Mouse (Mus musculus) embryonic fibroblast, embryonic 13.5 days (primary cell): ENCODE data around the gene Meox2.

ENCODE experiments used
- CTCF ChIP-seq: IDR thresholded peaks from 2 replicates; pipeline ENCODE4 v1.5.1; 2011; ENCODE audit warnings: mild to moderate bottlenecking, control low read depth, low read length, moderate library complexity, borderline replicate concordance; ENCODE audit not compliant: insufficient read depth
- POLR2A ChIP-seq: IDR thresholded peaks from 2 replicates; pipeline ENCODE4 v1.6.1; 2011; ENCODE audit warnings: low read depth, mild to moderate bottlenecking, control low read depth, low read length, moderate library complexity

GRCm38 (mm10) chr12:37077308-37077707 is 31.0 kb upstream of the Meox2 start:
- TF ChIP-seq POLR2A (no peak), CTCF (no peak)
